ENCODE assay signal across 7 mouse cellular contexts in genomic region chr9:106159237-106159636, GRCm38 (mm10). TPM values are rescaled to one million over a fixed set of nuclear protein-coding genes. Genes with fewer than 3 reads are reported as not detected.
A peak's percentile ranks its signal among the peaks of the same experiment; 100 is the strongest.
DNase-seq lines count a peak whose midpoint lies in the region; ATAC-seq and TF ChIP-seq lines count a peak whose summit lies in the region.

No protein-coding gene starts in this region.

- no peak for ATAC-seq in lung, embryonic 16.5 days (ENCODE audit: low read depth)
- no peak for ATAC-seq in forebrain, embryonic 15.5 days (replicated peaks)
- ATAC-seq in limb, embryonic 15.5 days (ENCODE audit: insufficient number of reproducible peaks, low FRiP score, low TSS enrichment, low read depth): no peak
- ATAC-seq in stomach, embryonic 15.5 days (ENCODE audit: insufficient read depth, low FRiP score, low read depth): no peak

- no peak overlapping the region for H3K27ac ChIP-seq in lung, embryonic 16.5 days (ENCODE audit: low read length)
- H3K27ac ChIP-seq in forebrain, embryonic 15.5 days (replicated peaks): no peak overlapping the region
- no peak overlapping the region for H3K27ac ChIP-seq in limb, embryonic 15.5 days
- no peak overlapping the region for H3K27ac ChIP-seq in stomach, embryonic 15.5 days

- no peak for TF ChIP-seq CTCF in lung, adult 2 months (IDR thresholded peaks at IDR 0.05; ENCODE audit: insufficient read depth, low read length)

- peaks cover 2% of the 10 kb centered on the region; the same call in 1 of the 2 replicates for H3K27me3 ChIP-seq in lung, embryonic 16.5 days (ENCODE audit: control insufficient read depth, insufficient read depth, low read depth, low read length)
- no peaks in the 10 kb centered on the region for H3K27me3 ChIP-seq in forebrain, embryonic 15.5 days
- H3K27me3 ChIP-seq in limb, embryonic 15.5 days: 0 out of 2 replicates have a peak, but pooled peaks cover 3% of the 10 kb centered on the region
- H3K27me3 ChIP-seq in stomach, embryonic 15.5 days (replicated peaks): no peaks in the 10 kb centered on the region

- DNase-seq in lung, adult 2 months: no peak
- DNase-seq in left cerebral cortex, adult 11 months (ENCODE audit: low spot score): no peak
- DNase-seq in gastrocnemius, adult 18-20 months (ENCODE audit: low spot score): no peak

- no peak for TF ChIP-seq POLR2A in lung, adult 2 months (IDR thresholded peaks at IDR 0.05; ENCODE audit: borderline replicate concordance, extremely low read depth, low read depth, low read length)

- H3K4me3 ChIP-seq in lung, embryonic 16.5 days (ENCODE audit: low read length): no peak overlapping the region
- no peak overlapping the region for H3K4me3 ChIP-seq in lung, adult 2 months (replicated peaks; ENCODE audit: extremely low read depth, low read depth, low read length)
- H3K4me3 ChIP-seq in forebrain, embryonic 15.5 days: peak overlapping the region; percentile 56; the same call in 1 of the 2 replicates
- H3K4me3 ChIP-seq in limb, embryonic 15.5 days: peak overlapping the region; percentile 62
- no peak overlapping the region for H3K4me3 ChIP-seq in stomach, embryonic 15.5 days (replicated peaks)

- 85% methylated on average over 9 of the region's 9 CpGs for WGBS in lung, embryonic 16.5 days
- 83% methylated on average over 9 of the region's 9 CpGs for WGBS in lung, adult 2 months
- 79% methylated on average over 9 of the region's 9 CpGs for WGBS in forebrain, embryonic 15.5 days
- WGBS in limb, embryonic 15.5 days: 83% methylated on average over 9 of the region's 9 CpGs
- WGBS in stomach, embryonic 15.5 days: 79% methylated on average over 9 of the region's 9 CpGs

- H3K4me2 ChIP-seq in lung, embryonic 16.5 days (ENCODE audit: low read depth, low read length): peak overlapping the region; percentile 19; the same call in 1 of the 2 replicates
- H3K4me2 ChIP-seq in forebrain, embryonic 15.5 days (replicated peaks): peak overlapping the region; percentile 82
- peak overlapping the region; percentile 56; the same call in 1 of the 2 replicates for H3K4me2 ChIP-seq in limb, embryonic 15.5 days
- peak overlapping the region; percentile 63; the same call in 1 of the 2 replicates for H3K4me2 ChIP-seq in stomach, embryonic 15.5 days

- no peaks in the 10 kb centered on the region for H3K9me3 ChIP-seq in lung, embryonic 16.5 days (ENCODE audit: control insufficient read depth, low read length)
- no peaks in the 10 kb centered on the region for H3K9me3 ChIP-seq in forebrain, embryonic 15.5 days
- H3K9me3 ChIP-seq in limb, embryonic 15.5 days: no peaks in the 10 kb centered on the region
- H3K9me3 ChIP-seq in stomach, embryonic 15.5 days: no peaks in the 10 kb centered on the region

- H3K9ac ChIP-seq in lung, embryonic 16.5 days (ENCODE audit: low read length): no peak overlapping the region
- no peak overlapping the region for H3K9ac ChIP-seq in forebrain, embryonic 15.5 days (replicated peaks)
- no peak overlapping the region for H3K9ac ChIP-seq in limb, embryonic 15.5 days
- H3K9ac ChIP-seq in stomach, embryonic 15.5 days: no peak overlapping the region

- H3K4me1 ChIP-seq in lung, embryonic 16.5 days (replicated peaks; ENCODE audit: control insufficient read depth, insufficient read depth, low read length): 0 out of 2 replicates have a peak, but pooled peaks cover 3% of the 10 kb centered on the region
- H3K4me1 ChIP-seq in lung, adult 2 months (ENCODE audit: control insufficient read depth, insufficient read depth, low read length): peaks cover 3% of the 10 kb centered on the region; the same call in 1 of the 2 replicates
- peaks cover 15% of the 10 kb centered on the region for H3K4me1 ChIP-seq in forebrain, embryonic 15.5 days
- H3K4me1 ChIP-seq in limb, embryonic 15.5 days: peaks cover 6% of the 10 kb centered on the region
- H3K4me1 ChIP-seq in stomach, embryonic 15.5 days: no peaks in the 10 kb centered on the region

- H3K36me3 ChIP-seq in lung, embryonic 16.5 days (ENCODE audit: control insufficient read depth, insufficient read depth, low read length): no peaks in the 10 kb centered on the region
- no peaks in the 10 kb centered on the region for H3K36me3 ChIP-seq in forebrain, embryonic 15.5 days
- H3K36me3 ChIP-seq in limb, embryonic 15.5 days: peaks cover 4% of the 10 kb centered on the region
- H3K36me3 ChIP-seq in stomach, embryonic 15.5 days: no peaks in the 10 kb centered on the region

RNA-seq across cellular contexts. Expression of gene Glyctk, which starts 1.3 kb away (rescaled TPM):
- polyA plus RNA-seq in lung, embryonic 16.5 days (2015; fragmentation: Nextera tagmentation; extraction: Ambion mirVana): 1.4 and 1.9 TPM in 2 replicates
- polyA plus RNA-seq in lung, adult 2 months (2012; rRNA removed): 1.7 and 2.6 TPM in 2 replicates
- 2.9 and 3.2 TPM in 2 replicates for polyA plus RNA-seq in forebrain, embryonic 15.5 days (2015; fragmentation: Nextera tagmentation; extraction: Ambion mirVana)
- polyA plus RNA-seq in limb, embryonic 15.5 days (2015; fragmentation: Nextera tagmentation; extraction: Ambion mirVana): 2.5 TPM in 2 replicates
- 2.8 and 3.1 TPM in 2 replicates for polyA plus RNA-seq in stomach, embryonic 15.5 days (2015; fragmentation: Nextera tagmentation; extraction: Ambion mirVana)
- 1 to 10 TPM in 1 of 2 experiments, under 1 TPM in 1; 0.93 to 2.4 TPM for total RNA-seq in gastrocnemius, adult 18-20 months (2021)

RNA-seq across cellular contexts. Expression of gene Wdr82, which starts 11.5 kb away (rescaled TPM):
- 16.3 and 17.5 TPM in 2 replicates for polyA plus RNA-seq in lung, embryonic 16.5 days (2015; fragmentation: Nextera tagmentation; extraction: Ambion mirVana)
- polyA plus RNA-seq in lung, adult 2 months (2012; rRNA removed): 47.3 and 49.1 TPM in 2 replicates
- 38.1 and 41.5 TPM in 2 replicates for polyA plus RNA-seq in forebrain, embryonic 15.5 days (2015; fragmentation: Nextera tagmentation; extraction: Ambion mirVana)
- polyA plus RNA-seq in limb, embryonic 15.5 days (2015; fragmentation: Nextera tagmentation; extraction: Ambion mirVana): 23.5 and 29.2 TPM in 2 replicates
- 19.7 and 20.4 TPM in 2 replicates for polyA plus RNA-seq in stomach, embryonic 15.5 days (2015; fragmentation: Nextera tagmentation; extraction: Ambion mirVana)
- 10 to 100 TPM; 18.9 to 23.9 TPM for total RNA-seq in gastrocnemius, adult 18-20 months (2021)

RNA-seq across cellular contexts. Expression of gene Ppm1m, which starts 40.3 kb away (rescaled TPM):
- 53.1 and 56.7 TPM in 2 replicates for polyA plus RNA-seq in lung, embryonic 16.5 days (2015; fragmentation: Nextera tagmentation; extraction: Ambion mirVana)
- 60.7 and 67.3 TPM in 2 replicates for polyA plus RNA-seq in lung, adult 2 months (2012; rRNA removed)
- polyA plus RNA-seq in forebrain, embryonic 15.5 days (2015; fragmentation: Nextera tagmentation; extraction: Ambion mirVana): 15.4 and 15.8 TPM in 2 replicates
- polyA plus RNA-seq in limb, embryonic 15.5 days (2015; fragmentation: Nextera tagmentation; extraction: Ambion mirVana): 48.6 and 52.2 TPM in 2 replicates
- 39.0 and 42.0 TPM in 2 replicates for polyA plus RNA-seq in stomach, embryonic 15.5 days (2015; fragmentation: Nextera tagmentation; extraction: Ambion mirVana)
- total RNA-seq in gastrocnemius, adult 18-20 months (2021): 1 to 10 TPM; 2.7 to 3.7 TPM

RNA-seq across cellular contexts. Expression of gene Twf2, which starts 43.7 kb away (rescaled TPM):
- 69.8 and 69.9 TPM in 2 replicates for polyA plus RNA-seq in lung, embryonic 16.5 days (2015; fragmentation: Nextera tagmentation; extraction: Ambion mirVana)
- polyA plus RNA-seq in lung, adult 2 months (2012; rRNA removed): 60.9 and 69.0 TPM in 2 replicates
- polyA plus RNA-seq in forebrain, embryonic 15.5 days (2015; fragmentation: Nextera tagmentation; extraction: Ambion mirVana): 54.8 and 57.3 TPM in 2 replicates
- 60.0 and 68.5 TPM in 2 replicates for polyA plus RNA-seq in limb, embryonic 15.5 days (2015; fragmentation: Nextera tagmentation; extraction: Ambion mirVana)
- 53.9 and 64.0 TPM in 2 replicates for polyA plus RNA-seq in stomach, embryonic 15.5 days (2015; fragmentation: Nextera tagmentation; extraction: Ambion mirVana)
- 100 to 1,000 TPM; 204 to 208 TPM for total RNA-seq in gastrocnemius, adult 18-20 months (2021)

Comparison
In these comparisons a context has a peak if more than half of its experiments do, and no peak if none do; other contexts are left out.
1. H3K4me2 ChIP-seq: peak in every context shown above with its lines; median percentile 82 in forebrain, embryonic 15.5 days; 63 in stomach, embryonic 15.5 days; 56 in limb, embryonic 15.5 days; 19 in lung, embryonic 16.5 days.
2. H3K4me3 ChIP-seq: peak in forebrain, embryonic 15.5 days (single experiment) and limb, embryonic 15.5 days (single experiment); none in lung, embryonic 16.5 days (single experiment), lung, adult 2 months (single experiment) and stomach, embryonic 15.5 days (single experiment).